Mouse (Mus musculus): ENCODE measurements around the gene Trem2. TPM values are rescaled to one million over a fixed set of nuclear protein-coding genes. Genes with fewer than 3 reads are reported as not detected.

Gene Trem2
- polyA plus RNA-seq, 2 experiments, result 3.1 to 3.5 TPM

DNA sequence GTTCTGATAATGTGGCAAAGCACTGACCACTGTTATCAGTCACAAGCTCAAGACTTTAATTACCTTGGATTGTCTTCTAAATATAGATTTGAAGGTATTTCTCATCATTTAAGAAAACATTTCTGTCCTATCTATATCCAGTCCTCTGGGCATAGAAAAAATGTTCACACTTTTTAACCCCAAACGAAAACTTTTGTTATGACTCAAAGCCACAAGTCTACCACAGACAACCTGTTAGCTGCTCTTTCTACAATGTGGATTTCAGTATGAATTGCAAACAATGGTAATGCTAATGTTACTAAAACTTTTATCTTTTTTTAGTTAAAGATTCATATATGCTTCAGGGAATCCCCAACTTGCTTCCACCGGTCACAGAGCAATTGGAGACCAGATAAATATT, 13.7 kb upstream of the Trem2 start:
- no peak for ATAC-seq (ENCODE audit: insufficient read depth)
- H3K27me3 ChIP-seq (ENCODE audit: control insufficient read depth, insufficient read depth, low read length), result no peaks in the 10 kb centered on the region
- H3K9ac ChIP-seq (replicated peaks), result no peak overlapping the region
- H3K27ac ChIP-seq, result no peak overlapping the region
- no peaks in the 10 kb centered on the region for H3K4me1 ChIP-seq (replicated peaks; ENCODE audit: control insufficient read depth in 2 of 2, insufficient read depth in 2 of 2, low read length in 1 of 2)
- DNase-seq (ENCODE audit: low read depth in 3 of 3, low spot score in 3 of 3), result no peak
- TF ChIP-seq EP300 (IDR thresholded peaks at IDR 0.05; ENCODE audit: low read depth) (no peak), CTCF (IDR thresholded peaks at IDR 0.05; ENCODE audit: low read depth) (no peak)
- WGBS (ENCODE audit: insufficient replicate concordance), result 71% methylated on average over 2 of the region's 2 CpGs
- no peaks in the 10 kb centered on the region for H3K36me3 ChIP-seq (replicated peaks; ENCODE audit: control insufficient read depth, insufficient read depth, low read depth)
- no peaks in the 10 kb centered on the region for H3K9me3 ChIP-seq (ENCODE audit: control insufficient read depth, low read length)
- no peak overlapping the region for H3K4me3 ChIP-seq (ENCODE audit: insufficient read depth in 1 of 2, low read depth in 2 of 2, low read length in 2 of 2)
- H3K4me2 ChIP-seq (ENCODE audit: low read depth), result no peak overlapping the region

DNA sequence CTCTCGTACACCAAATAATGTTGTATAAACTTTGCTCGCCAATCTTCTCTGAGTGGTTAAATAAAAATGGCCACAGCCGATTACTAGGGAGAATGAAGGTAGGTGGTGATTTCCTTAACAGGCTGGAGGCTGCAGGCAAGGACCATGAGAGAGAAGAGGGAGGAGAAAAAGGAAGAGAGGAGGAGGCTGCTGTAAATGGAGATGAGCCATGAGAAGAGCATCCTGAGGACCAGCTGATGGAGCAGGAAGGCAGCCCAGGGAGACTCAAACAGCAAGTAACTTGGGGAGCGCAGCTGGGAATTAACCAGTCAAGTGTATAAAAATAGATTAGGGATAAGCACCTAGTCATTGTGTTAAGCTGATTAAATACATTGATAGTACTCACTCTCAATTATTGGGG, 12.0 kb upstream of the Trem2 start:
- Histone ChIP-seq H3K9ac (replicated peaks) (no peak overlapping the region), H3K36me3 (replicated peaks; ENCODE audit: control insufficient read depth, insufficient read depth, low read depth) (no peaks in the 10 kb centered on the region), H3K27ac (no peak overlapping the region), H3K4me3 (ENCODE audit: insufficient read depth in 1 of 2, low read depth in 2 of 2, low read length in 2 of 2) (no peak overlapping the region), H3K27me3 (ENCODE audit: control insufficient read depth, insufficient read depth, low read length) (no peaks in the 10 kb centered on the region), H3K4me1 (replicated peaks; ENCODE audit: control insufficient read depth in 2 of 2, insufficient read depth in 2 of 2, low read length in 1 of 2) (no peaks in the 10 kb centered on the region), H3K4me2 (ENCODE audit: low read depth) (no peak overlapping the region), H3K9me3 (ENCODE audit: control insufficient read depth, low read length) (no peaks in the 10 kb centered on the region)
- WGBS (ENCODE audit: insufficient replicate concordance), result 75% methylated on average over 4 of the region's 4 CpGs
- no peak for TF ChIP-seq EP300 (IDR thresholded peaks at IDR 0.05; ENCODE audit: low read depth)
- TF ChIP-seq CTCF (IDR thresholded peaks at IDR 0.05; ENCODE audit: low read depth), result no peak
- DNase-seq (ENCODE audit: low read depth in 3 of 3, low spot score in 3 of 3) (no peak), ATAC-seq (ENCODE audit: insufficient read depth) (no peak)

DNA sequence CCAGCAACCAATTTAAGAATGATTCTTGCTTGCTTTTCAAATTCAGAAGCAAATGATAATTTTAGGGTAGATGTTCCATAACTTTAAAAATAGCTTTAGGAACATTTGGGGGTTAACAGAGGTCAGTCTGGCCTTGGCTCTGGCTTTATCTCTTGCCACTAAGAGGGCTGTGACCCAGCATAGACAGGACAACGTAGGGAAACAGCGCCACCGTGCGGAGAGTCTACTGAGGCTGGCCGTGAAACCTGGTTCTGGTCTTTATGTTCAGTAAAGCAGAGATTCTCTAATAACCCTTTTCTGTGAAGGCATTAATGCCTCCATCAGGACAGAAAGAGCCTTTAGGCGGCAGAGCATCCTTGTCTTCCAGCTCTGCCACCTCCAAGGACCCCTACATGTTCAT, 9.3 kb upstream of the Trem2 start:
- DNase-seq (ENCODE audit: low read depth in 3 of 3, low spot score in 3 of 3) (peak; percentile 49 to 64 (median 63)), ATAC-seq (ENCODE audit: insufficient read depth) (peak; percentile 59; the same call in 1 of the 2 replicates)
- no peak overlapping the region for H3K4me3 ChIP-seq (ENCODE audit: insufficient read depth in 1 of 2, low read depth in 2 of 2, low read length in 2 of 2)
- H3K36me3 ChIP-seq (replicated peaks; ENCODE audit: control insufficient read depth, insufficient read depth, low read depth), result no peaks in the 10 kb centered on the region
- H3K9me3 ChIP-seq (ENCODE audit: control insufficient read depth, low read length), result no peaks in the 10 kb centered on the region
- peaks cover 0 to 6% of the 10 kb centered on the region in 2 experiments; a peak in 1 of 4 replicates for H3K4me1 ChIP-seq (replicated peaks; ENCODE audit: control insufficient read depth in 2 of 2, insufficient read depth in 2 of 2, low read length in 1 of 2)
- H3K27ac ChIP-seq, result no peak overlapping the region
- TF ChIP-seq CTCF (IDR thresholded peaks at IDR 0.05; ENCODE audit: low read depth), result peak; percentile 96
- no peak for TF ChIP-seq EP300 (IDR thresholded peaks at IDR 0.05; ENCODE audit: low read depth)
- H3K9ac ChIP-seq (replicated peaks), result no peak overlapping the region
- H3K4me2 ChIP-seq (ENCODE audit: low read depth), result no peak overlapping the region
- no peaks in the 10 kb centered on the region for H3K27me3 ChIP-seq (ENCODE audit: control insufficient read depth, insufficient read depth, low read length)
- WGBS (ENCODE audit: insufficient replicate concordance), result 3% methylated on average over 6 of the region's 6 CpGs

DNA sequence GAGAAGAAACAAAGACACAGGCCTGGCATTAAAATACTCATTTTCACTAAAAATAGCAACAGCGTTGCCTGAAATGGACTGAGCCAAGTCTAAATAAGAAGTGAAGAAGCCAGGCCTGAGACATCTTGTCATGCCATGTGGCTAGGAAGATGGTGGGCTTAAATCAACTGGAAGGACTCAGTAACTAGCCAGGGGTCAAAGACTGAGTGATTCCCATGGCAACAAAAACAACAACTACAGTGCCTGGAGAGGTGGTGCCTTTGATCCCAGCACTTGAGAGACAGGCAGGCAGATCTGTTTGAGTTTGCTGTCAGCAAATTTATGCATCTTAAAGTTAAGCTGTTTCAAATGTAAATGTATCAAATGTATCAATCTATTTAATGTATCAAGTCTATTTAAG, 5.9 kb upstream of the Trem2 start:
- ATAC-seq (ENCODE audit: insufficient read depth) (no peak), DNase-seq (ENCODE audit: low read depth in 3 of 3, low spot score in 3 of 3) (no peak)
- Histone ChIP-seq H3K36me3 (replicated peaks; ENCODE audit: control insufficient read depth, insufficient read depth, low read depth) (no peaks in the 10 kb centered on the region), H3K27ac (no peak overlapping the region), H3K4me2 (ENCODE audit: low read depth) (no peak overlapping the region), H3K27me3 (ENCODE audit: control insufficient read depth, insufficient read depth, low read length) (no peaks in the 10 kb centered on the region), H3K9me3 (ENCODE audit: control insufficient read depth, low read length) (no peaks in the 10 kb centered on the region), H3K4me3 (ENCODE audit: insufficient read depth in 1 of 2, low read depth in 2 of 2, low read length in 2 of 2) (no peak overlapping the region), H3K4me1 (replicated peaks; ENCODE audit: control insufficient read depth in 2 of 2, insufficient read depth in 2 of 2, low read length in 1 of 2) (peaks cover 4 to 6% of the 10 kb centered on the region in 2 experiments; a peak in 2 of 4 replicates), H3K9ac (replicated peaks) (no peak overlapping the region)
- WGBS (ENCODE audit: insufficient replicate concordance), result 89% methylated on average over 1 of the region's 1 CpGs
- no peak for TF ChIP-seq CTCF (IDR thresholded peaks at IDR 0.05; ENCODE audit: low read depth)
- no peak for TF ChIP-seq EP300 (IDR thresholded peaks at IDR 0.05; ENCODE audit: low read depth)

DNA sequence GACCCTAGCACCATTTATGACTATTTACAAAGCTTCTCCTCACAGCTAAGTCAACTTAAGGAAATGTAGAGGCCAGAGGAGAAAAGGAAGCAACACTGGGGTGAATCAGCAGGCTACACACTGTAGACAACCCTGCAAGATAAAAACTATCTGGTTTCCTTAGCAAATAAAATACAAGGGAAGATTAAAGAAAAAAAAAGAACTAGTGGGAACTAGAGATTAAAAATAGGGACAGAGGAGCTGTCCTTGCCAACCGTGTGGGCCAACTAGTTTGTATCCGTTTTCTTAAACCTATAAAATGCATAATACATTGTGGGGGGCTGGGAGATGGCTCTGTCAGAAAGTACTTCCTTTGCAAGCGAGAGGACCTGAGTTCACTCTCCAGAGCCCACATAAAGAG, 4.3 kb upstream of the Trem2 start:
- Histone ChIP-seq H3K9me3 (ENCODE audit: control insufficient read depth, low read length) (no peaks in the 10 kb centered on the region), H3K27ac (no peak overlapping the region), H3K36me3 (replicated peaks; ENCODE audit: control insufficient read depth, insufficient read depth, low read depth) (no peaks in the 10 kb centered on the region), H3K4me2 (ENCODE audit: low read depth) (no peak overlapping the region), H3K9ac (replicated peaks) (no peak overlapping the region; the same call in 1 of the 2 replicates), H3K4me1 (replicated peaks; ENCODE audit: control insufficient read depth in 2 of 2, insufficient read depth in 2 of 2, low read length in 1 of 2) (peaks cover 4 to 6% of the 10 kb centered on the region in 2 experiments; a peak in 2 of 4 replicates), H3K4me3 (ENCODE audit: insufficient read depth in 1 of 2, low read depth in 2 of 2, low read length in 2 of 2) (no peak overlapping the region), H3K27me3 (ENCODE audit: control insufficient read depth, insufficient read depth, low read length) (no peaks in the 10 kb centered on the region)
- TF ChIP-seq EP300 (IDR thresholded peaks at IDR 0.05; ENCODE audit: low read depth) (no peak), CTCF (IDR thresholded peaks at IDR 0.05; ENCODE audit: low read depth) (no peak)
- no peak for ATAC-seq (ENCODE audit: insufficient read depth)
- 19% methylated on average over 3 of the region's 3 CpGs for WGBS (ENCODE audit: insufficient replicate concordance)
- peak in 1 of 3 experiments; percentile 19 for DNase-seq (ENCODE audit: low read depth in 3 of 3, low spot score in 3 of 3)

Measured in liver, embryonic 14.5 days (tissue).